Mouse (Mus musculus) adipocyte (in vitro differentiated cells): ENCODE measurements around the gene Ccdc170.
"Not testable (repeated sequence)": the region's sequence is repeated elsewhere in the genome, so short reads cannot be mapped to it uniquely, and the experiment has no call there.

Experiments
- DNase-seq: peaks from one replicate; pipeline ENCODE4 v3.0.0-alpha.2; 2016; ENCODE audit warnings: low spot score

Gene Ccdc170

DNA sequence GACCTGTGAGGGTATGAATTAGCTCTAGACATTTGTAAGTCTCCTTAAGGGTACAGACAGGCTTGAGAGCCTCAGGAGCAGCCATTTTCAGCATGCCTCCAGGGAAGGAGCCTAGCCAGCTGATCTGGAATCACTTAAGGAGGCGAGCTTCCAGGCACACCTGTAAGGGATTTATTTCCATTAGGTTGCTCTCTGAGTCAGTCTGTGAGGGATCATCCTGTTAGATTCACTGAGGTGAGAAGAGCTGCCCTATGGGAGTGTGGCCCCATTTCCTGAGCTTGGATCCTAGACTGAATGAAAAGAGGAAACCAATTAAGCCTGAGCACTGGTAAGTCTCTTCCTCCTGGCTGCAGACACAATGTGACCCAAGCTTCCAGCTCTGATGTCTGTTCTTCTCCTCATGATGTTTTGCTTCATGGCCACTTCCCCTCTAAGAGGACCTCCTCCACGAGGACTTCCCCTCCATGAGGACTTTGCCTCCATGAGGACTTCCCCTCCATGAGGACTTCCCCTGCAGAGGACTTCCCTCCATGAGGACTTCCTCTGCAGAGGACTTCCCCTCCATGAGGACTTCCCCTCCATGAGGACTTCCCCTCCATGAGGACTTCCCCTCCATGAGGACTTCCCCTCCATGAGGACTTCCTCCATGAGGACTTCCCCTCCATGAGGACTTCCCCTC, 118.6 kb downstream of the Ccdc170 start:
- DNase-seq, result no peak

GRCm38 (mm10) chr10:4601612-4602011, 119.3 kb downstream of the Ccdc170 start:
- DNase-seq, result not testable (repeated sequence)

DNA sequence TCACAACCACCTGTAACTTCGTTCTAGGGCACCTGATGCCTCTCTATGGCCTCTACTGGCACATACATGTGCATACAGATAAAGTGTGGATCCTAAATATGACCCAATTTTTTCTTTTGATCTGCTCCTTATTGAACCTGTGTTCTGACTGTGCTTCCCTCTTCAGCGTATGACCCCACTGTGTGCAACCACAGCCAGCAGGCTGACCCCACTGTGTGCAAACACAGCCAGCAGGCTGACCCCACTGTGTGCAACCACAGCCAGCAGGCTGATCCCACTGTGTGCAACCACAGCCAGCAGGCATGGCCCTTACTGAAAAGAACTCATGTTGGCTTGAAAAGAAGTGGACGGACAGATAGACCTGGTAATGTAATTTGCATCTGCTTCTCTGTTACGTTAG, 120.2 kb downstream of the Ccdc170 start:
- DNase-seq, result no peak

DNA sequence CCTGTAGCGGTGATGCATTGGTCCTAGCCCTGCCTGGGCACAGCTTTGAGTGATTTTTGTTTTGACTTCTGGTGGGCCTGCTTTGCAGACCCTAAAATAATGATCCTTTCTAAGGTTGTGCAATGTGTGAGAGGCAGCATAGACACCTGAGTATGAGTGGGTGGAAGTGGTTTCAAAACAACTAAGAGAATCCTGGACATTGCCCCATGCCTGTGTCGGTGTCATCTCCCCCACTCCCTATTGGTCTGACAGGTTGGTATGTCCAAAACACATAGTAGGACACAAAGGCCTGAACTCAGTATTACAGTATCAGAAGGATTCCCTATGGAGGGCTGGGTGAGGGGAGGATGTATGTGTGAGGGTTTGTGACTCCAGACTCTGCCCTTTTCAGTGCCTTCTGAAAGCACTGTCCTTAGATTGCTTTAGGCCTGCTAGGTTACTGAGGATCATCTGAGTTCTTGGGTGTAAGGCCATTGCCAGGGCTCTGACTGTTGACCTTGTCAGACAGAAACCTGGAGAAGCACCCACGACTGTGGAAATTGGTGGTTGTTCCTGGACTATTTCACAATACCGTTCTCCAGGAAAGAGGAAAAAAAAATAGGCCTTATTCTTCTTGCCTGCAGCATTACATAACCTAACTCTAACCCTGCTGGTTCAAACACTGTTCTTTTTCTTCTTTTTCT, 122.4 kb downstream of the Ccdc170 start:
- DNase-seq, result peak; percentile 39

DNA sequence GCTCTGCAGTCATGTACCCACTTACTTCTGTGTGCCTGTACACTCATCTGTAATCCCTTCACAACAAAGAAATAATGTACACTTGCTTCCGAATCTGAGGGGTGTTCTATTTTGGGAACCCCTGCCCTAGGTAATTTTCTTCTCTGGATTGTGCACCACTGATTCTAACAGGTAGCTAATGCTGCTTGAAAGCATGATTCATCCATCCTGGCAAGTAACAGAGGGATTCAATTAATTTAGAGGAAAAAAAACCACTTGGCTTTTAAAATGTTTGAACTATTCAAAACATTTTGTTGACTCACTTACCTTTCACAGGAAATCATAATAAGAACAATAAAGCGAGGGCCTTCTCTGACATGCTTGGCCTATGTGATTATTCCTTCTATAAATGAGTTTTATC, 127.9 kb downstream of the Ccdc170 start:
- no peak for DNase-seq

GRCm38 (mm10) chr10:4611386-4612155, 129.3 kb downstream of the Ccdc170 start, which contains the start of gene Esr1:
TSS of gene Esr1 (plus strand) at chr10:4611593.
- DNase-seq, result no peak
